Mouse (Mus musculus) layer of hippocampus, adult 9-10 months (tissue): Measurements from ENCODE around the gene Tmem127.
A peak's percentile ranks its signal among the peaks of the same experiment; 100 is the strongest.
"Not testable (repeated sequence)": the region's sequence is repeated elsewhere in the genome, so short reads cannot be mapped to it uniquely, and the experiment has no call there.

Experiments used
- DNase-seq: peaks from one replicate; pipeline ENCODE4 v3.0.0; 2022; ENCODE audit warnings: low spot score

Tmem127 gene

DNA sequence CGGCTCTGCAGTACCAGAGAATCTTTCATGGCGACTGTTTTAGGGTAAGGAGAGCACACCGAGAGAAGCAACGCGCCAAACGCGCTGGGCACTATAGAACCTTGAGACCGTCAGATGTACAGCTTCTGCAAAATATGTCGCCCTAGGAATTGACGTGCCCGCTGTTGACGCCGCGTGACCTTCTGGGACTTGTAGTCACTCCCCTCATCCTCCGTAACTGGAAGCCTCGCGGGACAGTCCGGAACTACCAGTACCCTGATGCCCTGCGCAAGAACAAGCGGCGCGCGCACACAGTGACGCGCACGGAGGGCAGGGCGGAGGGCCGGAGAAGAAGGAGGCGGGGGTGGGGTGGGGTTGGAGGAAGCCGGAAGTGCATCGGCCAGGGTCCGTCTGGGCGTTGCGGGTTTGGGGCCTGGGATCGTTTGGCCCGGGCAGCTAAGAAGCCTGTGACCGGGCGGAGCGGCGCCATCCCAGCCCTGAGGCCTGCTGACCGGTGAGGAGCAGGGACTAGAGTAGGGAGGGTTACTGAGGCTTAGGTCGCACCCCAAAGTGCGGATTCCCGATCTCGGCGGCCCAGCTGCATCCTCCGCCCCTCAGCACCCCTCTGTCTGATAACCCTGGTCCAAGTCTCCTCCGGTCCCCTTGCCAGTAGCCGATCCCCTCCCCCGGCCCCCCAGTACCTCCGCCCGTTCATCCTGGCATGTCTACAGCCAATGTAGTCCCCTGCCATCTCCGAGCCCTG lies at the start of gene Tmem127, which contains the start of gene Ciao1:
Tmem127 (plus strand) TSS at position 317 of the 742 bp plus-strand sequence.
Ciao1 (minus strand) TSS at position 225 of the 742 bp plus-strand sequence.
- peak; percentile 93 for DNase-seq

DNA sequence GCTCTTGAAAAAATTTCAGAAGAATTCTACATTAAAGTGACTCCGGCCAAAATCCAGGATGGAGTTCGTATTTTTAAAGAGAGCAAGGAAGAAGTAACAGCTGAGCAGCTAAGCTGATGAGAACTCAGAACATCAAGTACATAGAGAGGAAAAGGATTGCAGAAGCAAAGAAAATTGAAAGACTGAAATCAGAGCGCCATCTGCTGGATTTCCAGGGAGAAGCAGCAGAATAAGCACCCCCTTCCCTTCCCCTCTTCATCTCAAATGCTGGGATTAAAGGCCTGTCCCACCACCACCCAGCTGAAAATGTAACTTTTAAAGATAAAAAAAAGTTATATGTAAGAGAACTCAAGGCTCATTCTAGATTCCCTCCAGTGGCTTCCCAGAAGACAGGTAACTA lies 42.8 kb upstream of the Tmem127 start:
- DNase-seq = peak; percentile 25

DNA sequence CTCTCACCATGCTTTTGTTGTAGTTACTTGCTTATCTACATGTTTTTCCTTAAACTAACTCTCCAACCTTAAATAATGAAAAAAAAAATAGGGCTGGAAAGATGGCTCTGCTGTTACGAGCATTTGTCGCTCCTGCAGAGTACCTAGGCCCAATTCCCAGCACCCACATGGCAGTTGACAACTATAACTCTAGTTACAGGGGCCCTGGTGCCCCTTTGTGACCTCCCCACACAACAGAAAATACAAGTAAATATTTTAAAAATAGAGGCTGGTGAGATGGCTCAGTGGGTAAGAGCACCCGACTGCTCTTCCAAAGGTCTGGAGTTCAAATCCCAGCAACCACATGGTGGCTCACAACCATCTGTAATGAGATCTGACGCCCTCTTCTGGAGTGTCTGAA lies 41.8 kb upstream of the Tmem127 start:
- not testable (repeated sequence) for DNase-seq

DNA sequence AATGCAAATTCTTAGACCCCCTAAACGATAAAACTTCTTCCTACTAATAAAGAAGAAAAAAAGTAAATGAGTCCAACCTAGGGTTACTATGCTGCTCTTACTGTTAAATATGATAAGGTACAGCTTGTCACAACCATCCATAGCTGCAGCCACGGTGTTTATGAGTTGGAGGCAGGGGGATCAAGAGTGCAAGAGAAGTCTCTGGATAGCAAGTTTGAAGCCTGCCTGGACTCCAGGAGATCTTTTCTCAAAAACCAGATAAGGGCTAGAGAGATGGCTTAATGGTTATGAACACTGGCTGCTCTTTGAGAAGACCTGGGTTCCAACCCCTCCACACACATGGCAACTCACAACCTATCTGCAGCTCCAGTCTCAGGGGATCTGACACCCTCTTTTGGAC lies 40.8 kb upstream of the Tmem127 start:
- no peak for DNase-seq

DNA sequence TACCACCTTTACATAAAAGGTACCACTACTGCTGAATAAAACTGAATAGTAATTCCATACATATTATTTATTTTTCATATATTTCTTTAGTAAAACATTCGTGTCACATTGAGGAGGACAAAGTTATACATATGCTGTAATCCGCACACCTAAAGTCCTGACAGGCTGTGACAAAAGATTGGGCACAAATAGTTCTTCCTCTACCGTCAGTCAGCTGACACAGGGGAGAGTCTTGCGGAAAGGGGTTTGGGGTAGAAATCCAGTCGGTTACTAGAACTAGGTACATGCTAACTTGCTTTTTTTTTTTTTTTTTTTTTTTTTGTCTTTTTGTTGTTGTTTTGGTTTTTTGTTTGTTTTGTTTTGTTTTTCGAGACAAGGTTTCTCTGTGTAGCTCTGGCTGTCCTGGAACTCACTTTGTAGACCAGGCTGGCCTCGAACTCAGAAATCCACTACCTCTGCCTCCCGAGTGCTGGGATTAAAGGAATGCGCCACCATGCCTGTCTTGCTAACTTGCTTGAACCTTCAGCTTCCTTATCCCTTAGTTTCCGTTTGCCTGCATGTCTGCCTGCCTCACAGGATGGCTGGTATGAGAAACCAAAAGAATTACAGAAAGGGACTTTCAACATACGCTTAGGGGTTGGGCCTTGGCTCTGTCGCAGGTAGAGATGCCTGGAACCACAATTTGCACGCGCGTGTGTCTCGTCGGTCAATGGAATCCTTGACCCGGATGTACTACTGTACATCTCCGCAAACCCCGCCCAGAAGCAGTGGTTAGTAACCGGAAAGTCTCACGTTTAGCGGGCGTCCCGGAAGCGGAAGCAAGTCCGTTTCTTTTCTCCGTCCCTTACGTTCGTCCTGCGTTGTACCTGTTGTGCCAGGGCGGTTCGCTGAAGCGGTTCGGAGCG lies 39.9 kb upstream of the Tmem127 start, which contains the start of the genes 1810024B03Rik and Snrnp200:
1810024B03Rik (minus strand) TSS at position 734 of the 905 bp plus-strand sequence.
Snrnp200 (plus strand) TSS at position 840 of the 905 bp plus-strand sequence.
- DNase-seq = peak; percentile 91

DNA sequence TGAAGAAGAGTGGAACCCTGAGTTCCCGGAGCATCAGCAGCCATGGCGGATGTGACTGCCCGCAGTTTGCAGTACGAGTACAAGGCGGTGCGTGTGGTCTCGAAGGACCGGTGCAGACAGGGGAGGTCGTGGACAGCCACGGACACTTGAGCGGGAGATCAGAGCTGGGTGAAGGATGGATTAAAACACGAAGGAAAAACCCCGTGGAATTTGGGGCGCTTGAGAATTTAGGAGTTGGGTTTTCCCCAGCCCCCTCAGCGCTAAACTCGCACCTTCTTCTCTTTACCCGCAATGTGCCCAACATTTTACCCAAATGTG lies 39.3 kb upstream of the Tmem127 start:
- DNase-seq = no peak

DNA sequence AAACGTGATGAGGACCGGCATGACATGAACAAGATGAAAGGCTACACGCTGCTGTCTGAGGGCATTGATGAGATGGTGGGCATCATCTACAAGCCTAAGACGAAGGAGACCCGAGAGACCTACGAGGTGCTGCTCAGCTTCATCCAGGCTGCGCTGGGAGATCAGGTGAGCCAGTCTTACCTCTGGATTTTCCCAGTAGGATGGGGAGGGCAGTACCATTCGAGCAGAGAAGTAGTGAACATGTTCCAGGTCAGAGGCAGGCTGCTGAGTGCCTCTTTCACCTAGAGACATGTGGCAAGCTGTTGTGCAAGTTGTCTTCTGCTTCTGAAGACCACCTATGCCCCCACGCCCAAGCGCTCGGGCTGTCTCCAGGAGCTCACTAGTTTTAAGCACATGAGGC lies 37.0 kb upstream of the Tmem127 start:
- no peak for DNase-seq

DNA sequence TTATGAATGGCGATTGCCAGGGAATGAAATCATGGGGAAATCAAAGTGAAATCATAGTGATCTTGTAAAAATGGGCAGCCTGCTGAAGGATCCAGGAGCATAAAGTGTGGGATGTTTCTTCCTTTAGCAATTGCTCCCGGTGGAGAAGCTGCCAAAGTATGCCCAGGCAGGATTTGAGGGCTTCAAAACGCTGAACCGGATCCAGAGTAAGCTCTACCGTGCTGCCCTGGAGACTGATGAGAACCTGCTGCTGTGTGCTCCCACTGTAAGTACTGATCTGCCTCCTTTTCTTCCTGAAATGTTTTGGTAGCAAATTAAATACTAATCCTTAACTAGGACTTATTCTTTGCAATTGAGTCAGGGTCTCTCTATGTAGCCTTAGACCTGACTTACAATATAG lies 30.0 kb upstream of the Tmem127 start:
- no peak for DNase-seq

DNA sequence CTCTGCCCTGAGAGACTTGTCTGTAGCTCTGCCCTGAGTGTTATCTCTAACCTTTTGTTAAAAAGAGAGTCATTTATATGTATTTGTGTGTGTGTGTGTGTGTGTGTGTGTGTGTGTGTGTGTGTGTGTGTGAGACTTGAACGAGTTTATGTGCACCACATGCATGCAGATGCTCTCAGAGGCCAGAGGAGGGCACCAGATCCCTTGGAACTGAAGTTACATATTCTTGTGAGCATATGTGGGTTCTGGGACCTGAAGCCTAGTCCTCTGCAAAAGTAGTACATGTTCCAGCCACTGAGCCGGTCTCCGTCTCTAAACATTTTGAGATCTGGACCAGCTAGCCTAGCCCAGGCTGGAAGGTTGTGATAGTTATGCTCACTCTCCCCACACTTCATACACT lies 22.4 kb upstream of the Tmem127 start:
- DNase-seq = no peak

DNA sequence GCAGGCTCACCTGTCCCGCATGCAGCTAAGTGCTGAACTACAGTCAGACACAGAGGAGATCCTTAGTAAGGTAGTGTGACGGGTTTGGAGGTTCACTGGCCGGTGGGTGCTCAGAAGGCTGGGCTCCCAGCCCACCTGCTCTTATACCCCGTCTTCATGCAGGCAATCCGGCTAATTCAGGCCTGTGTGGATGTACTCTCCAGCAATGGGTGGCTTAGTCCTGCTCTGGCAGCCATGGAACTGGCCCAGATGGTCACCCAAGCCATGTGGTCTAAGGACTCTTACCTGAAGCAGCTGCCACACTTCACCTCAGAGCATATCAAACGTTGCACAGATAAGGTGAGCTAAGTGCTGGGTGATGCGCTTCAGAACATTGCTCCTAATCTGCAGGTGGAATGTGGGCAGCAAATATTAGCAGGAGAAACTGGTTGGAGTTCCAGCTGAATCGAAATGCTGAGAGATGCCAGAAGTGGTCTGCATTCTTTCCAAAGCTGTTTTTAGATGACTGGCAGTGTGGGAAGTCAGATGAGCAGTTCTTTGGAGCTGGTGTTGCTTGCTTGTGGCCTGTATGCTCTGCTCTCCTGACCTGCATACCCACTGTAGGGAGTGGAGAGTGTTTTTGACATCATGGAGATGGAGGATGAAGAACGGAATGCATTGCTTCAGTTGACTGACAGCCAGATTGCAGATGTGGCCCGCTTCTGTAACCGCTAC lies 9.7 kb upstream of the Tmem127 start:
- DNase-seq = no peak

DNA sequence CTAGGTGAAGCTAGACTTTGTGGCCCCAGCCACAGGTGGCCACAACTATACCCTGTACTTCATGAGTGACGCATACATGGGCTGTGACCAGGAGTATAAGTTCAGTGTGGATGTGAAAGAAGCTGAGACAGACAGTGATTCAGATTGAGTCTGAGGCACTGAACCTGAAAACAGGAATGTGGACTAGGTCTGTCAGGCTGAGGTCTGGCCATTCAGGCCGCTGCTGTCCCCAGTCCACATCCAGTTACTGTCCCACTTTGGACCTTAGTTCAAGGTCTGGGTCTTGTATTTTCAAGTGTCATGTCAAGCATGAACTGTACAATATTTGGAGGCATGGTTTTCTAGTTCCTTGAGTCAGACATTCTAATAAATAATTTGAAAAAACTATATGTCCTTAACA lies 7.6 kb upstream of the Tmem127 start:
- DNase-seq = no peak

DNA sequence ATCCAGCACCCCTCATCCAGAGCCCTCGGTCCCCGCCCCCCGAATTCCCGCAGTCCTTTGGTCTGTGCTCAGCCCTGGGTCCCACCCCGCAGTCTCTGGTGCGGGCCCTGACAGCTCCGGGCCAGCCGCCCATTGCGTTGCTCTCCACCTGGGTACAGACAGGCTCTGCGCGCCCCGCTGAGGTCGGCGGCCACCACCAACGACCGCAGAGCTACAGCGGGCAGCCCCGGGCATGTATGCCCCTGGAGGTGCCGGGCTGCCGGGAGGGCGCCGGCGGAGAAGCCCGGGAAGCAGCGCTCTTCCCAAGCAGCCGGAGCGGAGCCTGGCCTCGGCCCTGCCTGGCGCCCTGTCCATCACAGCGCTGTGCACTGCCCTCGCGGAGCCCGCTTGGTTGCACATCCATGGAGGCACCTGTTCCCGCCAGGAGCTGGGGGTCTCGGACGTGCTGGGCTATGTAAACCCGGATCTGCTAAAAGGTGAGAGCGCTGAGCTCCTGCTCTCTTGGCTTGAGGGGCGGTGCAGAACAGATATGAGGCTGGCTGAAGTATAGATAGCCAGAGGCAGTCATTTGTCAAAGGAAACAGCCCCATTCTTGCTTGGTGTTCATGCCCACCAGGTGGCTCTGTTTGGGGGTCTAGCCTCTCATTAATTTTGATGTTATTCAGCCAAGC lies 761 bp downstream of the Tmem127 start:
- peak; percentile 11 for DNase-seq

DNA sequence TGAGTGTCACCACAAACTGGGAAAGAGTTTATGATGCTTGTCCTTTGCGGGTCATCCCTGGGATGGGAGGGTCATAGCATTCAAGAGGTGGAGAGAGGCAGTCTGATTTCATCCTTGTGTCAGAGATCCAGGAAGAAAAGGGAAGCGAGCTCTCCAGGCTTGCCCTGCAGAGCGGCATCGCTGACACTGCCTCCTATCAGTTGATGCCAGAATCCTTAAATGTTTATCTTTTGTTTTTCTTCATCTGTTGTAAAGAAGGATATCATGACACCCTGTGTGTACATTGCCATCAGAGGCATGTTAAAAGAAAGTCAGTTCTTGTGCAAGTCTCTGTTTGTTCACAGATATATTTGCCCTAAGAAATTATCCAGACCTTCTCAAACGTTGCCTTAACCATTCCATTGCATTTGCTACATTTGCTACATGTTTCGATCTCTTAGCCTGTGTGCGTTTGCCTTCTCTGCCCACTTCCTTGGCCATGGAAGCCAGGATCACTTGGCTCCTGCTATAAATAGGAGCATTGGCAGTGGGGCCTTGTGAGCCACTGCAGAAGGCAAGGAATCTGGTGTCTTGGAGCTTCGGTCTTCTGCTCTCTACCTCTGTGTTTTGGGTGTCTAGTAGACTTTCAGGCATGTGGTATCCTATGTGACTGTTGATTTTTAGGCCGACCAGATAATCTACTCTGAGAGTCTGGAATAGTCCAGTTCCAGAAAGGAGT lies 2.7 kb downstream of the Tmem127 start:
- DNase-seq = no peak

DNA sequence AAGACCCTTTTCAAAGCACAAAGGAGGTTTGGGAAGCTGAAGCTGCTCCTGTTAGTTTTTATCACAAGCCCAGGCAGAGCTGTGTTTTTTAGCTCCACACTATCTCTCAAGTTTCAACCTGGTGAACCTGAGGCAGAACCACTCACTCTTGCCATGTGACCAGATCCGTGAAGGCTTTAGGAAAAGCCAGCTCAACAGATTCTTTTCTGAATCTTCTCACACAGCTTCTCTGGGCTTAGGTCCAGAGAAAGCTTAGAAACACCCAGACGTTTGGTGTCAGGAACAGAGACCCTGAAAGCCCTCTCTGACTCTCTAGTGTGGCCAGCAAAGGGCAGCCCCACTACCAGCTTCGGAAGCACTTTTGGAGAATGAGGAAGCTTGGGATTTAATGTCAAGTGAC lies 3.7 kb downstream of the Tmem127 start:
- no peak for DNase-seq

DNA sequence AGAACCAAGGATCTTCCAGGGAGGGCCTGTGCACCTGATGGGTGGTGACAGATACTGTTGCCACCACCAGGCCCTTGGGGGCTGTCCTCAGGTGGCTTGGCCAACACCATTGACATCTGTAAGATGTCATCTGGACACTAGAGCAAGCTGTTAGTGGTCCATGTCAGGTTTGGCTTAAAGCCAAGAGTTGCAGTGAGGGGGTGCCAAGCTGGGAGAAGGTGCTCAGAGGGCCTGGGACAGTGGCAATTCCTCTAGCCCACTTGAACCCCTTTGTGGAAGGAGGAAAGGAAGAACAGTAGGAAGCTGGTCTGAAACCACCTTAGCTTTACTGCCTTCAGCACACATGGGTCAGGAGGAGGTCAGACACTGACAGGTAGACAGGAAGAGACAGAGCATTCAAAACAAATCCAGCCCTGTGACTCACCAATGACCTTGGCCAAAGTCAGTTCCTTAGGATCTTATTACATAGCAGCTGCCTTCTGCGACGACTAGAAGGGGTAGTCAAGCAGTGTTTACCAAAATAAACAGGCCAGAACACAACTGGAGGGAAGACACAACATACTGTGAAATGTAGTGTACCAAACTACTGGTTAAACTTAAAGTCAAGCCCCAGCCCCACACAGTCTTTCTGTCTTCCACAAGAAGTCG lies 4.3 kb downstream of the Tmem127 start:
- no peak for DNase-seq

DNA sequence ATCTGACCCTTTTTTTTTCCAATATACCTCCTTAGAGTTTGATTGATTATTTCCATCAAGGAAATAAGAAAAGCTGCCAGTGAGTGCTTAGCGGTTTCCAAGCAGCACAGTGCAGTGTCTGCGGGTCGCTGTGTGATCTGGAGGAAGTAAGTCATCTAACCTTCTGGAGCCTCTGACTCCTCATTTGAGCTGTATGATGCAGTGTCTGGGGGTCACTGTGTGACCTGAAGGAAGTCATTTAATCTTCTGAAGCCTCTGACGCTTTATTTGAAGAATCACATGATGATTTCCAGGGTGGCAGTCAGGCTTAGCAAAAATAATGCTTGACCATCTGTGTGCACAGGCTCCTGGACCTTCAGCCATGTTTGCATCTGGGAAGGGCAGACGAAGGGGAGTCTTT lies 5.1 kb downstream of the Tmem127 start:
- DNase-seq = no peak

DNA sequence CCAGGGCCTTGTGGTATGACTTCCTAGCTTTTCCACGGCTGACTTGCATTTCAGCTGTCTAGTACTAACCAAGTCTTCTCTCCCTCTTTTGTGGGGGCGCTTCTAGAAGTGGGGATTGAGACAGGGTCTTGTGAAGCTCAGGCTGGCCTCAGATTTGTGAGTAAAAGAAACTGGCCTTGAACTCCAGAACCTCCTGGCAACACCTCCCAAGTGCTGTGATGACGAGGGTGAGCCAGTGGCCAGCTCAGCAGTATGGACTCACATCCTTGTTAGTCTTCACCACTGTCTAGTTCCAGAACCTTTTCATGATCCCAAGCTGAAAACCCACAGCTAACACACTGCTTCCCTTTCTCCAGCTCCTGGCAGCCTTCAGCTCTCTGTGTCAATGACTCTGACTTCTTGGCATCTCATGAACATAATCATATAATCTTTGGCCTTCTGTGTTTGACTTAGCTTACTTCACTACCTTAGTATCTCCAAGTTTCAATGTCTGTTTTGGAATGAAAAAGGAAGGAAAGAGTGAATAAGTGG lies 7.0 kb downstream of the Tmem127 start:
- no peak for DNase-seq

DNA sequence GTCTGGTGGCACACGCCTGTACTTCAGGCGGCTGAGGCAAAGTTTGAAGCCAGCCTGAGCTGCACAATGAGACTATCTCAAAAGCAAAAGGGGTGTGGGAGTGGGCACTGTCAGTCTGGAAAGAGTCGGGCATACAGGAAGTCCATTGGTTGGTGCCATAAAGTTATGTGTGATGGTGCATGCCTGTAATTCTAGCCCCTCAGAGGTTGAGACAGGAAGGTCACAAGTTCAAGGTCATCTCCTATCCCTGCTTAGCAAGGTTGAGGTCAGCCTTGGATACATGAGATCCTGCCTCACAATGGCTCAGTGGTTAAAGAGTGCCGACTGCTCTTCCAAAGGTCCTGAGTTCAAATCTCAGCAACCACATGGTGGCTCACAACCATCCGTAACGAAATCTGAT lies 7.6 kb downstream of the Tmem127 start:
- DNase-seq = no peak

DNA sequence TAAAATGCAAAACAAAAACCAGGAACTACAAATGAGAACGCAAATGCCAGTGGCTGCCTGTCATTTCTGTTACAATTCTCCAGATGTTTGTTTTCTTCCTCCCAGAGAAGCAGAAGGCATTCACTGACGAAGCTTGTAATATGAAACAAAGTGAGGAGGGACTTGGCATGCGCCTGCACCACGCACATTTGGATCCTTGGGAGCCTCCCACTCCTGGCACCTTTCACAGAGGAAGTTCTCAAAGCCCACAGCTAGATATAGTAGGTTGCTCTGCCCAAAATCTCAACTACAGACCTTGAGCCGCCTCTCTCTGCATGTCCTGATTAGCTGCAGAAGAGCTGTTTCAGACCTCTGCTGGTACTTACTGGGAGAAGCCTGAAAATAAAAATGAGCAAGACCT lies 11.6 kb downstream of the Tmem127 start:
- no peak for DNase-seq

DNA sequence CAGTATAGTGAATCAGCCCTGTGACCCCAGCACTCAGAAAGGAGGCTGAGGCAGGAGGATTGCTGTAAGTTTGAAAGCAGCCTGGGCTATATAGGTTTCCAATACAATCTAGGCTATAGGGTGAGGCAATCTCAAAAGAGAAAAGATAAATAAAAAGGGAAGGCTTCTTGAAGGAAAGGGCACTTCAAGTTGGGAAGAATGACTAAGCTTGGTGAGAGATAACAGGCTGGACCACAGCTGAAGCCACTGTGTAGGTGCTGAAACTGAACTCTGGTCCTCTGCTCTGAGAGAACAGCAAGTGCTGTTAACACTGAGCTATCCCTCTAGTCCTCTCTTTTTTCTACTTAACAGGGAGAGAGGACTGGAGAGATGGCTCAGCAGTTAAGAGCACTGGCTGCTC lies 14.8 kb downstream of the Tmem127 start:
- no peak for DNase-seq

DNA sequence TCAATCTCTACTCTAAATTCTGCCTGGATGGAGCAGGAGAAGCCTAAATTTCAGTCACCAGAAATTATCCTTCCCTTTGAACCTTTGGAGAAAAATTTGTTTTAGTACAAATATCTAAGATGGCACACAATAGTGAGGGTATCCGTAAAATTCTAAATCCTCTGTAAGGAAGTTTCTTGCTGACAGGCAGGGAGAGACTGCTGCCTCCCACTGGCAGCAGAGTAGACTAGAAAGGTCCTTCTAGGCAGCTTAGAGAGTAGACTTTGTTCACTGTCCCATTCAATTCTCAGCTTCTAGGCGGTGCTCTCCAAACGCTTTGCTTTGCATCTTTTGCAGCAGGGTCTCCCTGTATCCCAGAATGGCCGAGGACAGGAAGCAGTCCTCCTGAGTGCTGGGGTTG lies 20.1 kb downstream of the Tmem127 start:
- DNase-seq = no peak
